Mouse (Mus musculus): ENCODE measurements at regions not wholly inside any gene's neighbourhood (a gene's known extent, or its start where the extent isn't known, plus 50 kb on each side); places are given as distances from the start of the nearest gene placed in this dataset.

GRCm38 (mm10) chr1:190500106-190500505 is 329.6 kb upstream of the Prox1 start:
- no peak for DNase-seq

- no peak for DNase-seq
Observed at GRCm38 (mm10) chr1:190497474-190497873, 327.0 kb upstream of the Prox1 start.

- DNase-seq: no peak
Observed at GRCm38 (mm10) chr1:190495741-190496520, 325.4 kb upstream of the Prox1 start.

GRCm38 (mm10) chr1:190486551-190487104 is 316.1 kb upstream of the Prox1 start:
- no peak for DNase-seq

- no peak for DNase-seq
Observed at GRCm38 (mm10) chr1:190483366-190483765, 312.9 kb upstream of the Prox1 start.

DNA sequence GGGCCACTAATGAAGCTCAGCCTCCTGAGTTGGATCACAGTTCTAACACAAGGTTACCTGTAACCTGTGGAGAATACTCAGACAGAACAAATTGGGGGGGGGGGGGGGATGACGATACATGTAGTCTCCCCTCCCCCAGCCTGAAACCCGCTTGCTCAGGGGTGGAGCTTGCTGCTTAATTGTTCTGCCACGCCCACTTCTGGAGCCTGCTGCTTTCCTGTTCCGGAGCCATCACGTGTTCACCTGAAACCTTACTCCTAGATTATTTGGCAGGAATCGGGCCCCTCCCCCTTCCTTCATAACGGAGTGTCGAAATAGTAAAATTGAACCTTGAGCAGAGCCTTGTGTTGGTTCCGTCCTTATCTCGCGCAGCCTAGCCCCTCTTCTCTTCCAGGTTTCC is 310.6 kb upstream of the Prox1 start:
- no peak for DNase-seq

DNA sequence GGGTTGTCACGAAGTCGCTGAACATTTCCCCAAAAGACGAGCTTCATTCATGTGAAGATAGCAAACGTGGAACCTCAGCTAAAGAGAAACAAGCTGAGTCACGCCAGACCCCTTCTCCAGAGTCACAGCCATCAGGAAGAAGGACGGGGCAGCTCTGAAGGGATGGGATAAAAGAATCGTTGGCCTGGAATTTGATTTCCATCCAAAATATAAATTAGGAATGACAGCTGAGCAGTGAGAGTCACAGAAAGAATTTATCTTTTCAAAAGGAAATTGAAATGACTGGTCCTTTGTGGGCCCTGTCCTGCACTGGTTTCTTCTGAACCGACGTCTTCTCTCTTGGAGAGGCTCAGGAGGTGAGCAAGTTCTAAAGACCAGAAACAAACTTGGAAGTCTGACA is 310.1 kb upstream of the Prox1 start:
- DNase-seq: no peak

GRCm38 (mm10) chr1:190472761-190473160 is 302.2 kb upstream of the Prox1 start:
- DNase-seq: no peak

DNA sequence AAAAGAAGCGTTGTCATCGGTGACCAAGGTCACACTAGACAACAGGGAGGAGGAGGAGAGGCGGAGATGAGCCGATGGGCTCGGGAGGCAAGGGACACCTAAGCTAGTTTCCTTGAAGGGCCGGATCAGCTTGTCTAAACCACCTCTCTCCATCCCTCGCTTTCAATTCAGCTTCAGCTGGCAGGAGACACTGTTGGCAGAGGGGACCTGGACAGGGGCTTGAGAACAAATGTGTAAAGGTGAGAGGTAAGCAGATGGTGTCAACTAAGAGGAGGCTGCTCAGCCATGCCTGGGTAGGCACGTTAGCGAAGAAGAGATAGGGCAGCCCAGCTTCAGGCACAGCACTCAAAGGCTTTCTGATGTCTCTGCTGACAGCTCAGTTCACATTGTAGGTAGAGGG is 299.8 kb upstream of the Prox1 start:
- DNase-seq: no peak

DNA sequence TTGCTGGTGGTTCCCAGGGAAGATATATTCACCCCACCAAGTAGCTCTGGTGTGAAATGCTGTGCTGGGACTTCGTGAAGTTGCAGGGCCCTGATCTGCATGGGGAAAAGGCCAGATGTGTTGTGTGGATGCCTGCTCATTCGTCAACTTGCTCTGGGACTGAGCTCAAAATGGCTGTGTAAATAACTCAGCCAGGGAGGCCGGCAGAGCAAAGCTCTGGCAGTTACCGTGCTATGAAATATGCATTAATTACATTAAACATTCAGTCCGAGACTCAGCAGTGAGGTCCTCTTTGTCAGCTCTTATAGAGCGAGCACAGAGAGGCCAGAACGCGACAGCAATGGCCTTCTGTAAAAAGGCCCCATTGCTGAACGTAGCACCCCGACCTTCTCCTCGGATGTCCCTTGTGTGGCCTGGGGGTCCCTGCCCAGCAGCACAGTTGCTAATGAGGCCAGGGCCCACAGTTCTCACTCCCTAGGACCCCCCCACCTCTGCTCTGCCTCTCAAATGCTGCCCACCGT is 287.1 kb upstream of the Prox1 start:
- no peak for DNase-seq

DNA sequence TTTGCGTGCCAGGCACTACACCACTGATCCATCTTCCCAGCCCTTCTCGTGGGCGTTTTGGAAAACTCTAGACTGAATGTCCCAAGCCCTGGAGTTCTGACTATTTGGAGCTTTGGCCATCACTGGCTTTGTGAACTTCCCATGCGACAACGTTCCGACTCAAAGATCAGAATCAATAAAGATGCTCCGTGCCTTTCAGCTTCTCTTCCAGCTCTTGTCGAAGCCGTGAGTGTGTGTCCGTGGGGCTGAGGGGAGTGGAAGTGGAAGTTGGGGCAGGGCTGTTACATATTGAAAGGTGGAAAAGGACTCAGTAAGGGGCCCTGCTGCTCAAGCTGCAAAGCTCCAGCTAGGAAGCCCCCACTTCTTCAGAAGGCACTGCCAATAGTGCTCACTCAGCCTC is 283.0 kb upstream of the Prox1 start:
- no peak for DNase-seq

DNA sequence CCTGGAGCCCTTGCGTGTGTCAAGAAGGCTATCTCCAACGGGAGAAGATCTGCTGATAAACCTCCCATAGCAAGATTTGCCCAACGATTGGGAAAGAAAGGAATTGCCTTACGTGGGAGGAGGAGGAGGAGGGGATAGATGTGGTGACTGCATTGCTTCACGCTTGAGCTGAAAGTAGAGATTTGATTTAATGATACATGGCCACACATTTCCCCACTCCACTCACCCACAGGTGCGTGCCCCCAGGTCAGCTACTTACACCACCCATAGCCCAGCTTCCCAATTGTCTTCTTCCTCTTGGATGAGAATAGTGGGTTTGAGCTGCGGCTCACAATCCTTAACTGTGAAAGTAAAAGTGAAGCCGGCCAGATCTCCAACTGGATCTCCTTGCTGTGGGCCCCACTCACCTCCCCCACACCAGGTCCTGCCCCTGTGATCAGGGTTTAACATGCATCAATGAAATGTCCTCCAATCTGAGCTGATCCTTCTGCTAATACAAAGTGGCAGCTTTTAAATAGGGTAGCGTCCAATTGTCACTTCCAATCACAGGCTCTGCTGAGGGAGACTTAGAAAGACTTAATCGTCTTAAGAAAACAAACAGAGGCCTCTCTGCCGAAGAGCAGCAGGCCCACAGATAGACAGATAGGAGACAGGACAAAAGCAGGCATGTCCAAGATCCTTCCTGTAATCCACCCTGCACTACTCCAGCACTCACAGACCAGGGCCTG is 281.8 kb upstream of the Prox1 start:
- DNase-seq: no peak

- no peak for DNase-seq
Observed at GRCm38 (mm10) chr1:190448263-190448662, 277.7 kb upstream of the Prox1 start.

DNA sequence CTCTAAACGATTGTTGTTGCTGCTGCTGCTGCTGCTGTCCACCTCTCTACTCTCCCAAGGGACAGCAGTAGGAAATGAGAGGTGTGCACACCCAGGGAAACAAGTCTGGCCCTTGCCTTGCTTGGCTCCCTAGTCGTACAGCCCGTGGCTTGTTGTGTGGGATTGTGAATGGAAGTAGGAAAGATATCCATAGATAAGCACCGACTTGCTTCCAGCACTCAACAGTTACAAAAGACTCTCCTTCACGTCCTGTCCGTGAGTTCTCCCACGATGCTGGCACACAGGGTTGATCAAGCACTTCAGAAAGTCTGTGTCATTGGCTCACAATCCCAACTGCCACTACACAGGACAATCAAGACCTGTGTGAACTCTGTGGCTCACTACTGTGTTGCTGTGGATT is 276.7 kb upstream of the Prox1 start:
- DNase-seq: no peak

- DNase-seq: no peak
Observed at GRCm38 (mm10) chr1:190446676-190447075, 276.2 kb upstream of the Prox1 start.

GRCm38 (mm10) chr1:190444366-190444765 is 273.9 kb upstream of the Prox1 start:
- DNase-seq: no peak

GRCm38 (mm10) chr1:190443234-190443633 is 272.7 kb upstream of the Prox1 start:
- no peak for DNase-seq

- DNase-seq: no peak
Observed at GRCm38 (mm10) chr1:190442166-190442565, 271.7 kb upstream of the Prox1 start.

- DNase-seq: no peak
Observed at GRCm38 (mm10) chr1:190438789-190439188, 268.3 kb upstream of the Prox1 start.

DNA sequence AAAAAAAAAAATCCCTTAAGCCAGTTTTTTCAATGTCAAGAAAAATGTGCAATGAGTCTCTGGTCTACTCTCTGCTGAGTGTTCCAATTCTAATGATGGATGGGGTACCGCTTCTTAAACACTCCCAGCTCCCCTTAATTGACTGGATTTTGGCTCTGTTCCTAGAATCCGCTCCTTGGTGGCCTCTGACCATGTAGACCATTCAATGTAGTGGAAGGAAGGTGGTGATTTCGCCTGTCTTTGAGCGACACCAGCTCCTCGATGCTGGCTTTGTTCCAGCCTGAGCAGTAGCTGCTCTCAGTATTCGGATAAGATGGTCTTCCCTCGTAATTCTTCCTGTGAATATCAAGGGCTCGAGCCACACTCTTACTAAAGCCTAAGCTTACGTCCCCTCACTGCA is 252.4 kb upstream of the Prox1 start:
- DNase-seq: no peak

- peak; percentile 51 for DNase-seq
Observed at GRCm38 (mm10) chr1:190419709-190420108, 249.2 kb upstream of the Prox1 start.

GRCm38 (mm10) chr1:190417326-190417725 is 246.8 kb upstream of the Prox1 start:
- no peak for DNase-seq

- DNase-seq: no peak
Observed at GRCm38 (mm10) chr1:190411756-190412155, 241.2 kb upstream of the Prox1 start.

DNA sequence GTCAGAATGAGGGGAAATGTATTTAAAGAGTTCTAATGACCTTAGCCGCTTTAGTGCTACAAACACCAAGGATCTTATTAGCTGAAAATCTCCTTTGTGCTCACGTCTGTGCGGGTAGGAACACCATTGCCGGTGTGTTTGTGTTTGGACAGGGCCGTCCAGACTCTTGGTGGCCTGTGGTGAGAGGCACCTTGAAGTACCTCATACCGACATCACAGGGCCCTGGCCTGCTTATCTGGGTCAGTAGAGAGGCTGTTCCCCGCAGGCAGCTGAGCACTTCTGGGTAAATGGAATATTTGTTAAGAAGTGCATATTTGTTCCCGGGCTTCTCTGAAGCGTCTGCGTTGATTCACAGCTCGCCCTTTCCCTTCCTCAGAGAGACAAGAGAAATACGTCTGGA is 232.8 kb upstream of the Prox1 start:
- DNase-seq: no peak
